Mouse (Mus musculus) forebrain, embryonic 14.5 days (tissue): ENCODE measurements at regions not wholly inside any gene's neighbourhood (a gene's known extent, or its start where the extent isn't known, plus 50 kb on each side); places are given as distances from the start of the nearest gene placed in this dataset.
A peak's percentile ranks its signal among the peaks of the same experiment; 100 is the strongest.

Experiments used
- ATAC-seq: fragments of 200-750 bp; cut with Nextera tagmentation; 2 replicates; pipeline ENCODE4 v1.8.0; 2017; ENCODE audit warnings: mild to moderate bottlenecking, moderate library complexity
- DNase-seq: peaks from one replicate; pipeline ENCODE4 v3.0.0-alpha.2; 2015; ENCODE audit warnings: low spot score
- H3K27ac ChIP-seq: fragments of 300-500 bp; sonication (generic); 2 replicates; pipeline ENCODE4 v1.5.1; 2014; ENCODE audit warnings: low read depth, mild to moderate bottlenecking, control low read depth, low read length, moderate library complexity
- H3K27me3 ChIP-seq: fragments of 300-500 bp; sonication (generic); replicated peaks from 2 replicates; pipeline ENCODE4 v1.6.1; 2014; ENCODE audit warnings: low read length, control low read depth, mixed read lengths; ENCODE audit not compliant: control insufficient read depth, insufficient read depth
- H3K36me3 ChIP-seq: fragments of 300-500 bp; sonication (generic); 2 replicates; pipeline ENCODE4 v1.6.1; 2014; ENCODE audit warnings: low read length, control low read depth; ENCODE audit not compliant: control insufficient read depth, insufficient read depth
- H3K4me1 ChIP-seq: fragments of 300-500 bp; sonication (generic); 2 replicates; pipeline ENCODE4 v1.6.1; 2014; ENCODE audit warnings: antibody characterized with exemption, low read length, control low read depth; ENCODE audit not compliant: control insufficient read depth, insufficient read depth
- H3K4me2 ChIP-seq: fragments of 300-500 bp; sonication (generic); 2 replicates; pipeline ENCODE4 v1.6.1; 2014; ENCODE audit warnings: mild to moderate bottlenecking, control low read depth, low read length
- H3K4me3 ChIP-seq: fragments of 300-500 bp; sonication (generic); 2 replicates; pipeline ENCODE4 v1.5.1; 2014; ENCODE audit warnings: low read depth, low read length, control low read depth
- H3K9ac ChIP-seq: fragments of 300-500 bp; sonication (generic); 2 replicates; pipeline ENCODE4 v1.6.1; 2014; ENCODE audit warnings: mild to moderate bottlenecking, low read length, control low read depth, moderate library complexity
- H3K9me3 ChIP-seq: fragments of 300-500 bp; sonication (generic); replicated peaks from 2 replicates; pipeline ENCODE4 v1.6.1; 2016; ENCODE audit warnings: low read length, control low read depth, mixed read lengths; ENCODE audit not compliant: control insufficient read depth
- WGBS: fragments of 180-500 bp; shearing (Covaris S2); extraction: QIAGEN DNeasy Blood & Tissue Kit; methylation state at CpG from one replicate; pipeline ENCODE4 v1.1.7; 2014; 5-methylcytosine and 5-hydroxymethylcytosine counted together

DNA sequence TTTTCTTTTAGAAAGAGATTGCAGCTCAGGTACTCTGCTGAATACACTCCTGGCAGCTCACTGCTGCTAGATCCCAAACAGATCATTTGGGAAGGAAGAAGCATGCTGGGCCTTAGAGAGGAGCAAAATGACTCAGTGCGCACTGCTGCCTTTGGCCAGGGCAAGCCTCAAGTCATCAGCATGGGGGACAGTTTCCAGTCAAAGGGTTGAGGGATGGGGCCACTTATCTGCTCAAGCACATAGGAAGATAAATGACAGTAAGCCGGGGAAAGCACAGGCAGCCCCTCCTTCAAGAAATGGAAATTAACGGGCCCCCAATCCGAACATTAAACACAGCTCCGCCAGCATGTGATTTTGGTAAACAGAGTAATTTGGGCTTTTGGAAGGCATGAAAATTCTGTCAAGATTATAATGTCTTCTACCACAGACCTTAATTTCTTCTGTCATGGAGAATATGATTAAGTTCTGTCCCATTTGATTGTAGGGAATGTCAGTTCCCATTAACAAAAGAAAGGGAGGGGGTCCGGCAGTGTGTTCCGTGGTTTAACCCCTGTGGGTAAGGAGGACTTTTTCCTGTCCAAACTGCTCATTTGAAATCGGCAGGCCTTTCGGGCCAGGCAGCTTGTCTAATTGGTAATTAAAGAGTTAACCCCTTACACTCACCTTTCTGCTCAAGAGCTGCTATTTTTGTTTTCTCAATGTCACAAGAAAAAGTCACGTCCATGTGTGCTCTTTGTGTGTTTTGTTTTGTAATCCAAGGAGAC, 199.3 kb downstream of the Dhx15 start:
- Histone ChIP-seq H3K4me1 (peaks cover 8% of the 10 kb centered on the region; the same call in 1 of the 2 replicates), H3K4me3 (no peak overlapping the region), H3K27ac (no peak overlapping the region), H3K9me3 (no peaks in the 10 kb centered on the region), H3K36me3 (no peaks in the 10 kb centered on the region), H3K27me3 (0 out of 2 replicates have a peak, but pooled peaks cover 2% of the 10 kb centered on the region), H3K9ac (no peak overlapping the region), H3K4me2 (peak overlapping the region; percentile 1; the same call in 1 of the 2 replicates)
- ATAC-seq (0 out of 2 replicates have a peak, but pooled peaks have one; percentile 50), DNase-seq (peak; percentile 28)
- 3% methylated on average over 10 of the region's 10 CpGs for WGBS

DNA sequence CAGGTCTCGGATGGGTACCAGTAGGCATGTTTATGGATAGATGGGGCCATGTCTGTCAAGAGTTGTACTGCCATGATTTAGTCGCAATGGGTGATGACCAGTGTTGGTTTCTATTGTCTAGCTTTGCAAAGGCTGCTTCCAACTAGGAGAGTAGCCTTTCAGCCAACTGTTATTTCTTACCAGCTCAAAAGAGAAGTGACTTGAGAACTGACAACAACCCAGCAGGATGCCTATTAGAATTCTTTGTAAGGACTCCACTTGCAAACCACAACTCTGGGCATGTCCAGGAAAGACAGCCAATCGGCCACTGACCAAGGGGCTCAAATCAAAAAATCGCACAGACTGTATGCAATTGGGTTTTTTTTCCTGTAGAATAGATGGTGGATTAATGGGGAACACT, 200.9 kb downstream of the Dhx15 start:
- H3K4me3 ChIP-seq: no peak overlapping the region
- H3K36me3 ChIP-seq: no peaks in the 10 kb centered on the region
- 21% methylated on average over 4 of the region's 4 CpGs for WGBS
- 0 out of 2 replicates have a peak, but pooled peaks cover 2% of the 10 kb centered on the region for H3K27me3 ChIP-seq
- DNase-seq: no peak
- H3K9ac ChIP-seq: no peak overlapping the region
- H3K27ac ChIP-seq: no peak overlapping the region
- H3K9me3 ChIP-seq: no peaks in the 10 kb centered on the region
- peaks cover 8% of the 10 kb centered on the region; the same call in 1 of the 2 replicates for H3K4me1 ChIP-seq
- no peak overlapping the region for H3K4me2 ChIP-seq
- ATAC-seq: no peak

DNA sequence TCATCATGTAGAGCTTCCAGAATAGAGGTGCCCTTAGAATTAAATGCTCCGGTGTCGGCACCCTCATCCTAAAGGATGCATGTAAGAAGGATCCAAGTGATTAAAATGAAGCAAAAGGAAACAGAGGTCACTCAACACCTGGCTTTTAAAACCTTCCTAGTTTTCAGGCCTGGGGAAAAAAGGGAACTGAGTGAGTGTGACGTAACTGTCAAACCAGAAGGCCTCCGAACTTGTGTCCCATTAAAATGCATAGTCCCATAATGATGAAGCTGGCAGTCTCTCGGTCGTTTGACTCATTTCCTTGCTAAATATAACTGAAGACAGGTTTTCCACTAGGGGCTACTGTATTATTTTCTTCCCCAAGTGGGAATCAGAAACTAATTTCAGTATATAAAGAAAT, 201.4 kb downstream of the Dhx15 start:
- 0 out of 2 replicates have a peak, but pooled peaks cover 2% of the 10 kb centered on the region for H3K27me3 ChIP-seq
- no peak overlapping the region for H3K27ac ChIP-seq
- WGBS: 63% methylated on average over 6 of the region's 6 CpGs
- no peaks in the 10 kb centered on the region for H3K36me3 ChIP-seq
- H3K4me1 ChIP-seq: peaks cover 8% of the 10 kb centered on the region; the same call in 1 of the 2 replicates
- no peak overlapping the region for H3K4me2 ChIP-seq
- no peak overlapping the region for H3K9ac ChIP-seq
- no peak overlapping the region for H3K4me3 ChIP-seq
- ATAC-seq: no peak
- no peaks in the 10 kb centered on the region for H3K9me3 ChIP-seq
- DNase-seq: no peak

DNA sequence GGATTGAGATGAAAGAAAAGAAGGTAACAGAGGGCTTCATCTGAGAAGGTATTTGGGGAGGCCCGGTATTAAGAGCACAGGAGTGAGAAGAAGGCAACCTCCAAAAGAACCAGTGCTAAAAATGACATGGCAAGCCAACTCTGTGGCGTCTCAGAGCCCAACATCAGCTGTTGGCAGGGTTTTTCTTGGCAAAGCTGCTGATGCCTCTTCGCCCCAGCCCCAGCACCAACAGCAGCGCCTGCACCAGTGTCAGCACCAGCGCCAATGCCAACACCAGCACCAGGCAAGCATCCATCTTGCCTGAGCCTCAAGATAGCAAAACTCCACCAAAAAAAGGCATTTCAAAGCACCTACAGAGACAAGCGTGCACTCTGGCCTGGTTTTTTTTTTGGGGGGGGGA, 205.3 kb downstream of the Dhx15 start:
- ATAC-seq (no peak), DNase-seq (peak; percentile 14)
- Histone ChIP-seq H3K27me3 (no peaks in the 10 kb centered on the region), H3K4me3 (no peak overlapping the region), H3K9ac (no peak overlapping the region), H3K9me3 (no peaks in the 10 kb centered on the region), H3K36me3 (no peaks in the 10 kb centered on the region), H3K27ac (no peak overlapping the region), H3K4me1 (no peaks in the 10 kb centered on the region), H3K4me2 (no peak overlapping the region)
- 78% methylated on average over 6 of the region's 6 CpGs for WGBS

DNA sequence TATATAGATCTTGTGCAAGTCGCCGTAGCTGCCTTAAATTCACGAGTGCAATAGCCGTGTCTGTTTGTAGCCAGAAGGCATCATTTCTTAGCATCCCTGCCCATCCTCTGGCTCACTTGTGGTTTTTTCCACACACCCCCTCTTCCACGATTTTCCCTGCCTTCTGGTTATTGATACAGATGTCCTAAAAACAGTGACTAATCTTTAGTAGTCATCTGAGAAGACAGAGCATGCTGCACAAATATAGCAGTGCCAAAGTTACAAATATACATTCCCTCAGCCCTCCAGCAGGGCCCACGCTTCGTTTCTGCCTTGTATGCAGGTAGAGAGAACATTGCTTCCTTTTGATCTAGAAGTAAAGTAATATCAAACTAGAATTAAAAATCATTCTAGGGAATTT, 207.5 kb downstream of the Dhx15 start:
- ATAC-seq: no peak
- Histone ChIP-seq H3K27me3 (no peaks in the 10 kb centered on the region), H3K27ac (no peak overlapping the region), H3K36me3 (no peaks in the 10 kb centered on the region), H3K9ac (no peak overlapping the region), H3K4me3 (no peak overlapping the region), H3K4me2 (no peak overlapping the region), H3K9me3 (no peaks in the 10 kb centered on the region), H3K4me1 (no peaks in the 10 kb centered on the region)
- no peak for DNase-seq
- 95% methylated on average over 7 of the region's 7 CpGs for WGBS

DNA sequence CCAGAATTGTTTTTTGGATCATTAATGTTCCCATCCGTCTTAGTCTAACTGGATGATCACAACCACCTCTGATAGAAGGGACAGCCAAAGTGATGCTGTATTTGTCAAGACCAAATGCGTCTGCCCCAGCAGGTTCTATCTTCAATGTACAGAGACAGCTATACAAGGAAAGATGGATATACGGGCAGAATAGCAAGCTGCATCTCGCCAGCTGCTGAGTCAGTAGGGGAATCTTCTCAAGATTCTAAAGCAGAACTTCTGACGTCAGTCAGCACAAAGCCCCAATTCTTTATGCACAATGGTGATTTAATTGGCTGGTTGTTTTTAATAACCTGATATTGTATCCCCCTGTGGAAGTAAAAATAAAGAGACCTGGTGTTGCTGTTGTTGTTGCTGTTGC, 209.4 kb downstream of the Dhx15 start:
- Histone ChIP-seq H3K27me3 (no peaks in the 10 kb centered on the region), H3K9me3 (no peaks in the 10 kb centered on the region), H3K4me1 (no peaks in the 10 kb centered on the region), H3K36me3 (no peaks in the 10 kb centered on the region), H3K4me3 (no peak overlapping the region), H3K4me2 (no peak overlapping the region), H3K9ac (no peak overlapping the region), H3K27ac (no peak overlapping the region)
- ATAC-seq (no peak), DNase-seq (no peak)
- WGBS: 64% methylated on average over 5 of the region's 5 CpGs

DNA sequence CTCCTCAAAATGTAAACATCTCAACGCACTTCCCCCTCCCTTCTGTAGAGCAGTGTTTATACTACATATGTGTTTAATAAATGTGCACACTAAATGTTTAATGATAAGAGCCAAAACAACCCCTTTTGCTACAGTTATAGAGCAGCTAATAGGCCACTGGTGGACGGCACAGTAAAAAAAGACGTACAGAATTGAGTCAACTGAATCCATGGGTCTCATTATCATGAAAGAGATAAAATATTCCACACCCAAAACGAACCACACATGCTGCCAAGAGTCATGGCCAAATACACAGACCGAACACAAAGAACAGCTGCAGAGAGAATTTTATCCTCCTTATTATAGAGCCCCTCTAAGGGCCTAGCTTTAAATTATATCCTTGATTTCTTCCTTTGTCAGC, 237.8 kb downstream of the Dhx15 start:
- no peak for ATAC-seq
- Histone ChIP-seq H3K9me3 (no peaks in the 10 kb centered on the region), H3K4me2 (no peak overlapping the region), H3K27me3 (no peaks in the 10 kb centered on the region), H3K4me3 (no peak overlapping the region), H3K9ac (no peak overlapping the region), H3K4me1 (no peaks in the 10 kb centered on the region), H3K36me3 (no peaks in the 10 kb centered on the region), H3K27ac (no peak overlapping the region)
- DNase-seq: no peak
- 61% methylated on average over 5 of the region's 5 CpGs for WGBS

DNA sequence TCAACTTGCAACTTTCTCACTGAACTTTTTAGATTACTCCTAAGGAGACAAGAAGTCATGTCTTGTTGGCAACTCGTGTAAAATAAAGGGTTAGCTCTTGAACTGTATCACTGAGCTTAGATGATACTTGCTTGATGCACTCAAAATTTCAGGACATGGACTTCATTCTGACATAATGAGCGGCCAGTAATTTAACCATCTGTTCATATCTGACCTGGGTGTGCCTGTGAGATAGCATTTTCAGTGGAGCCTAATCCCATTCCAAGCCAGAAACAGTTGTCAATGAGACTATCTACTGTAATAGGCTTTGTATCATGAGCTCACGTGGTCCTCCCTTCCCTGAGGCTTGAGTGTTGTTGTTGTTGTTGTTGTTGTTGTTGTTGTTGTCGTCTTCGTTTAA, 240.3 kb downstream of the Dhx15 start:
- Histone ChIP-seq H3K4me2 (no peak overlapping the region), H3K27ac (no peak overlapping the region), H3K36me3 (no peaks in the 10 kb centered on the region), H3K9ac (no peak overlapping the region), H3K27me3 (no peaks in the 10 kb centered on the region), H3K9me3 (no peaks in the 10 kb centered on the region), H3K4me1 (no peaks in the 10 kb centered on the region), H3K4me3 (no peak overlapping the region)
- ATAC-seq (no peak), DNase-seq (no peak)
- 92% methylated on average over 5 of the region's 5 CpGs for WGBS

DNA sequence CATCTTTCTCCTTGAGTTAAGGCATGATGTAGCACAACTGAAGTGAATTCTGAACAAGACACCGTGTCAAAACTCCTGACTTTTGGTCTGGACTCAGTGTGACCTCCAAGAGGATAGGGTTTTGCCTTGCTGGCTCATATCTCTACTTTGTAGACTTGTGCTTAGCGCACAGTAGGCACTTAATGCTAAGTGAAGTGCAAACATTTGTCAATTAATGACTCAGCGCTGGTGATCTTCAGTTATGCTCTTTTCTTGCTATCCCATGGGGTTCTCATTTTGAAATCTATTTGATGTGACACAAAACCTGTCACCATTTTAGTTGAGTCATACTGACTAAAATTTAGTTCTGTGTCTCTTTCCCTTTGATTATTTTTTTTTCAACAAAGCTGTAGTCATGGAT, 244.3 kb downstream of the Dhx15 start:
- no peak overlapping the region for H3K4me2 ChIP-seq
- no peaks in the 10 kb centered on the region for H3K9me3 ChIP-seq
- no peaks in the 10 kb centered on the region for H3K4me1 ChIP-seq
- no peak for ATAC-seq
- no peaks in the 10 kb centered on the region for H3K27me3 ChIP-seq
- H3K4me3 ChIP-seq: no peak overlapping the region
- WGBS: 91% methylated on average over 3 of the region's 3 CpGs
- H3K36me3 ChIP-seq: no peaks in the 10 kb centered on the region
- no peak overlapping the region for H3K27ac ChIP-seq
- DNase-seq: no peak
- no peak overlapping the region for H3K9ac ChIP-seq
